Mouse (Mus musculus) testis, adult 10 weeks (tissue): Measurements from ENCODE around the gene Trpv6. TPM values are rescaled to one million over a fixed set of nuclear protein-coding genes. Genes with fewer than 3 reads are reported as not detected.

Experiments used
- polyA plus RNA-seq: library from polyadenylated mRNA; stranded (reverse); fragments of 350-450 nt; fragmentation: Illumina TruSeq; extraction: RNeasy Lipid Tissue Mini Kit (QIAGEN cat#74804); gene quantifications from one replicate; pipeline ENCODE4 v1.2.3, GENCODE M21; 2014; ENCODE audit warnings: low read depth, low replicate concordance

The Trpv6 gene
- polyA plus RNA-seq: 0.11 TPM

DNA sequence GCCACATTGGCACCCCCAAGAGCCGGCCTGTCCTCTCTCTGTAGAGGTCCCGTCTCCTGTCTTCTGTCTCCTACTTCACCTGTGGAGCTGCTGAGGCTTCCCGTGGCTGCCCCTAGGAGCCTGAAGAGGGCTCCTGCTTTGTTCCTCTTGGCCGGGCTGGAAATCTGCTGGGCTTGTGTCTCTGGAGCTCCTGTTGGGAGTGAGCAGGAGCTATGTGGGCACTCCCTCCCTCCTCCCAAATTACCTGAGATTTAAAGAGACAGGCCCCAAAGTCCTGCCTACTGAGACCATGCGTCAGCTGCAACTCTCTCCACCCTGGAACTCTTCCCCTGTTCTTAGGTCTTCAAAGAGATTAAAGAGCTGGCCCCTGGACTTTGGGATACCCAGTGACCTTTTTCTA is at the start of gene Trpv6:
Gene Trpv6 (minus strand): TSS at position 228 of the 400 bp plus-strand sequence.

DNA sequence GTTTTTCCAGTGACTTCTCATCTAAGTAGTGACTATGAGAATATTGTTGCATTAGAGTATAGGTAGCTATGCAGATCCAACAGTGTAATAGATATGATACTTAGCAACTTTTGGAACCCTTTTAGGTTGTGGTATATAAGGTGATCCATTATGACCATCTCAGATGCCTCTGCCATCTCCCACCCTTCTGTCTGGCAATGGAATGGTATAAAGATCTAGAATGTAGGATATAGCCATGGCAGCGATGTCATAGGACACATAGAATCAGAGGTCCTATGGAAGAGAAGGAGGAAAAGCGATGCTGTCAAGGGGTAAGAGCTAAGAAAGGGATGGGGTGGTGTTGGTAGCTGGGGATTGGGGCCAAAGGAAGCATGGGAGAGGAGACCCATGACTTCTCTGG is 47.9 kb upstream of the Trpv6 start, which contains the start of gene Llcfc1:
Gene Llcfc1 (plus strand): TSS at position 301 of the 400 bp plus-strand sequence.

DNA sequence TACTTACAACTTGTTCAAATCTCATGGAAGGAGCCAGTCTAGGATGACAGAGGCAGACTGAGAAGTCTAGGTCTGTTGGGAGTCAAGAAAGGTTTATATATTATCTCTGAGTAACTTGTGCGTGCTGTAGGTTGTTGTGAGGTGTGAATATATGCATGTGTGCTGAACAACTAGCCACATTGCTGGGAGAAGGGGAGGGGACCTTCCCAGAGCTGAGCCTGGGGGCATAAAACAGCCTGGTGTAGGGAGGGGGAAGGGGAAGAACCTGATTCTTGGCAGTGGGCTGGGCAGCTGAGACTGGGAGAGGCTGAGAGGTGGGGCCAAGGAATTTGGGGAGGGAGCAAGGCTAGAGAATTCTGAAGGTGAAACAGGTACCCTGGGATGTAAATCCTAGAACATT is 44.5 kb upstream of the Trpv6 start, which contains the start of gene Trpv5:
Gene Trpv5 (minus strand): TSS at position 101 of the 400 bp plus-strand sequence.

DNA sequence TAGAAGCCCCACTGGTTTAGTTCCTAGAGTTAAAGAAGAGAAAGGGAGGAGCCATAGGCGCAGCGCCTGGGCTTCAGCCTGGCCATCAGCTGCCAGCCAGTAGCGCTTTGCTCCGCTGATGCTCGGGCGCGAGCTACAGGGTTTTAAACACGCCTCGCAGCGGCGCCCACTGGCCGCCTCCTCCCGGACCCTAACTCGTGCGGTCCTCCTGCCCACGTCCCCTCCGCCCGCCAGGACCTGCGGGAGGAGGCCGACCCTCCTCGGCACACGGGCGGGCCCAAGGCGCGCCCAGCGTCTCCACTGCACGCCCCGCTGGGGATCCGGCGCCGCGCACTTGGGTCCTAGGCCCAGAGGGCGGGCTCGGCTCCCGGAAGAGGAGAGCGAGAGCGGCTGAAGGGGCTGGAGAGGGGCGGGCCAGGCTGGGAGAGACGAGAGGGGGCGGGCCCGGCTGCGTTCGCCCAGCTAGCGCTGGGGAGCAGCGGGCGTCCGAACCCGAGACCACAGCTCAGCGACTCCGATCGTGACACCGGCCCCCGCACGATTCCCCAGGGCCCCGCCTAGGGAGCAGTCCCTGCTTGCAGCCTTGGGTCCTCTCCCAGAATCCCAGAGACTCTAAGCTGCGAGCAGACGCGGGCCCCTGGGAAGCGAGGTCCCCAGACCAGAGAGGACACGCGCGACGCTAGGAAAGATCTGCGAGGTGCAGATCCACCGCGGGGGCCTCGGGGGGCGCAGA is 31.0 kb downstream of the Trpv6 start, which contains the start of gene Ephb6:
Gene Ephb6 (plus strand): TSS at position 422 of the 733 bp plus-strand sequence.

Other genes starting within 250 kb of the Trpv6 start
- not detected for gene Gm5771, start 244.0 kb downstream of the Trpv6 start, polyA plus RNA-seq
- not detected for gene Gm10334, start 190.3 kb downstream of the Trpv6 start, polyA plus RNA-seq
- gene Prss1, start 177.5 kb downstream of the Trpv6 start, polyA plus RNA-seq: not detected
- not detected for gene Prss2, start 114.6 kb downstream of the Trpv6 start, polyA plus RNA-seq
- 0.06 TPM for gene Ephb6, start 30.9 kb downstream of the Trpv6 start, polyA plus RNA-seq
- gene Trpv5, start 44.4 kb upstream of the Trpv6 start, polyA plus RNA-seq: not detected
- 681 TPM for gene Llcfc1, start 48.0 kb upstream of the Trpv6 start, polyA plus RNA-seq
- 0.94 TPM for gene Kel, start 67.9 kb upstream of the Trpv6 start, polyA plus RNA-seq
- gene Olfr459, start 138.8 kb upstream of the Trpv6 start, polyA plus RNA-seq: not detected
- not detected for gene Pip, start 211.1 kb upstream of the Trpv6 start, polyA plus RNA-seq
- 2.7 TPM for gene Sval2, start 216.6 kb upstream of the Trpv6 start, polyA plus RNA-seq